Mouse (Mus musculus) thymus, postnatal 14 days (tissue): Measurements from ENCODE around the gene Nxpe3.

Source experiments
- DNase-seq: peaks from one replicate; pipeline ENCODE4 v3.0.0; 2021

Nxpe3 gene

GRCm38 (mm10) chr16:55894893-55895650, at the start of gene Nxpe3:
TSS of gene Nxpe3 (minus strand) at chr16:55895285.
- DNase-seq, result peak; percentile 92

- DNase-seq, result peak; percentile 44
Measured at GRCm38 (mm10) chr16:55940781-55941180, 45.7 kb upstream of the Nxpe3 start.

- peak; percentile 73 for DNase-seq
Measured at GRCm38 (mm10) chr16:55939703-55940102, 44.6 kb upstream of the Nxpe3 start.

GRCm38 (mm10) chr16:55938761-55939160, 43.7 kb upstream of the Nxpe3 start:
- DNase-seq, result peak; percentile 2

GRCm38 (mm10) chr16:55934453-55935037, 39.5 kb upstream of the Nxpe3 start, which contains the start of gene Cep97:
TSS of gene Cep97 (minus strand) at chr16:55934855.
- DNase-seq, result peak; percentile 93

GRCm38 (mm10) chr16:55933681-55934343, 38.7 kb upstream of the Nxpe3 start:
- DNase-seq, result peak; percentile 81

GRCm38 (mm10) chr16:55924010-55924409, 28.9 kb upstream of the Nxpe3 start:
- DNase-seq, result no peak

GRCm38 (mm10) chr16:55922079-55922478, 27.0 kb upstream of the Nxpe3 start:
- no peak for DNase-seq

- DNase-seq, result no peak
Measured at GRCm38 (mm10) chr16:55914716-55915115, 19.6 kb upstream of the Nxpe3 start.

- DNase-seq, result no peak
Measured at GRCm38 (mm10) chr16:55910208-55910793, 15.2 kb upstream of the Nxpe3 start.

- no peak for DNase-seq
Measured at GRCm38 (mm10) chr16:55906928-55907679, 12.0 kb upstream of the Nxpe3 start.

- DNase-seq, result no peak
Measured at GRCm38 (mm10) chr16:55905370-55905769, 10.3 kb upstream of the Nxpe3 start.

GRCm38 (mm10) chr16:55901839-55902756, 7.0 kb upstream of the Nxpe3 start:
- DNase-seq, result no peak

GRCm38 (mm10) chr16:55898385-55899002, 3.4 kb upstream of the Nxpe3 start:
- no peak for DNase-seq

- peak; percentile 33 for DNase-seq
Measured at GRCm38 (mm10) chr16:55895651-55896095, 588 bp upstream of the Nxpe3 start.

- peak; percentile 46 for DNase-seq
Measured at GRCm38 (mm10) chr16:55894536-55894892, 571 bp downstream of the Nxpe3 start.

GRCm38 (mm10) chr16:55893410-55894107, 1.5 kb downstream of the Nxpe3 start:
- DNase-seq, result no peak

GRCm38 (mm10) chr16:55892484-55892883, 2.6 kb downstream of the Nxpe3 start:
- DNase-seq, result no peak

- peak; percentile 40 for DNase-seq
Measured at GRCm38 (mm10) chr16:55891346-55891745, 3.7 kb downstream of the Nxpe3 start.

GRCm38 (mm10) chr16:55890346-55891136, 4.5 kb downstream of the Nxpe3 start:
- DNase-seq, result no peak
